Mouse (Mus musculus): Measurements from ENCODE around the gene Ttc28. TPM values are rescaled to one million over a fixed set of nuclear protein-coding genes. Genes with fewer than 3 reads are reported as not detected.

The Ttc28 gene
- 1 to 10 TPM; 4.0 to 5.1 TPM for total RNA-seq (2023)

GRCm38 (mm10) chr5:110879584-110880374 is at the start of gene Ttc28:
TSS of gene Ttc28 (plus strand) at chr5:110879803.

GRCm38 (mm10) chr5:110839678-110840365 is 39.8 kb upstream of the Ttc28 start, which contains the start of the genes Hscb and Chek2:
TSS of gene Hscb (minus strand) at chr5:110839777.
TSS of gene Chek2 (plus strand) at chr5:110839979.

GRCm38 (mm10) chr5:111330417-111331098 is 451.0 kb downstream of the Ttc28 start, which contains the start of gene Pitpnb:
TSS of gene Pitpnb (plus strand) at chr5:111330763.

Other genes starting within 250 kb of the Ttc28 start
- 10 to 100 TPM; 28.9 to 42.5 TPM for gene Noc4l, start 226.4 kb upstream of the Ttc28 start, total RNA-seq (2023)
- 10 to 100 TPM; 23.6 to 28.8 TPM for gene Ddx51, start 226.4 kb upstream of the Ttc28 start, total RNA-seq (2023)
- 100 to 1,000 TPM; 170 to 179 TPM for gene Ep400, start 109.1 kb upstream of the Ttc28 start, total RNA-seq (2023)
- 10 to 100 TPM; 20.6 to 21.8 TPM for gene Pus1, start 99.1 kb upstream of the Ttc28 start, total RNA-seq (2023)
- gene Ulk1, start 69.7 kb upstream of the Ttc28 start, total RNA-seq (2023) = 100 to 1,000 TPM; 122 to 130 TPM
- gene Hscb, start 40.0 kb upstream of the Ttc28 start, total RNA-seq (2023) = 10 to 100 TPM; 19.1 to 22.1 TPM
- 1 to 10 TPM; 6.7 to 9.7 TPM for gene Chek2, start 39.8 kb upstream of the Ttc28 start, total RNA-seq (2023)

Measured in monocyte, adult 59 days (primary cell).